Mouse (Mus musculus) skeletal muscle tissue, adult 2 months (tissue): Measurements from ENCODE around the gene Palmd.

Source experiments
- DNase-seq: peaks from one replicate; pipeline ENCODE4 v3.0.0-alpha.2; 2012; ENCODE audit warnings: low read depth, low spot score

The Palmd gene

DNA sequence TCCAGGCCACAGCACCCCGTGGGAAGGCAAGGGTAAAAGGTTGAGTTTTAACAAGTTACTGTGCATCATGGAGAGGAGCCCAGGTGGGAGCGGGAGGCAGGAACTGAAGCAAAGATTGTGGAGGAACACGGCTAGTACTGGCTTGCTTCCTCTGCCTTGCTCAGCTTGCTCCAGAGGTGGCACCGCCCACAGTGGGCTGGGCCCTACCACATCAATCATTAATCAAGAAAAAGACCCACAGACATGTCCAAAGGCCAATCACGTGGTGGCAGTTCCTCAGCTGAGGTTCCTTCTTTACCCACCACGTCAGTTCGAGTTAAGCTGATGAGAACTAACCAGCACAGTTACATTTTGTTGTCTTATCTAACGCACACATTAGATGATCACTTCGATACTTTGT lies 75.9 kb downstream of the Palmd start:
- no peak for DNase-seq

DNA sequence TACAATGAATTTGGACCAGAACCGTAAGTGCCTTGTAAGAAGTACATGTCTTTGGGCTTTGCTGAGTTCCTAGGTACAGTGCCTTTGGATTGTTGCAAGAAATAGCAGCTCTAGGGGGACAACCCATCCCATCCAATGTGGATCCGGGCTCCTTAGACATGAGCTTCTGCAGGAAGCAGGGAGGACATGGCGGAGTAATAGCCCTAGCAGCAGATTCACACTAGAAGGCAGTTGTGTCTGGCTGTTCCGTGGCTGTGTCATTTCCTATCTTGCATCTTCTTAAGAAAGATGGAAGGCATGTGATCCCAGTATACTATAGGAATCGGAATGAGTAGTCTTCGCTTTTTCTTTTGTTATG lies 76.6 kb downstream of the Palmd start:
- no peak for DNase-seq

DNA sequence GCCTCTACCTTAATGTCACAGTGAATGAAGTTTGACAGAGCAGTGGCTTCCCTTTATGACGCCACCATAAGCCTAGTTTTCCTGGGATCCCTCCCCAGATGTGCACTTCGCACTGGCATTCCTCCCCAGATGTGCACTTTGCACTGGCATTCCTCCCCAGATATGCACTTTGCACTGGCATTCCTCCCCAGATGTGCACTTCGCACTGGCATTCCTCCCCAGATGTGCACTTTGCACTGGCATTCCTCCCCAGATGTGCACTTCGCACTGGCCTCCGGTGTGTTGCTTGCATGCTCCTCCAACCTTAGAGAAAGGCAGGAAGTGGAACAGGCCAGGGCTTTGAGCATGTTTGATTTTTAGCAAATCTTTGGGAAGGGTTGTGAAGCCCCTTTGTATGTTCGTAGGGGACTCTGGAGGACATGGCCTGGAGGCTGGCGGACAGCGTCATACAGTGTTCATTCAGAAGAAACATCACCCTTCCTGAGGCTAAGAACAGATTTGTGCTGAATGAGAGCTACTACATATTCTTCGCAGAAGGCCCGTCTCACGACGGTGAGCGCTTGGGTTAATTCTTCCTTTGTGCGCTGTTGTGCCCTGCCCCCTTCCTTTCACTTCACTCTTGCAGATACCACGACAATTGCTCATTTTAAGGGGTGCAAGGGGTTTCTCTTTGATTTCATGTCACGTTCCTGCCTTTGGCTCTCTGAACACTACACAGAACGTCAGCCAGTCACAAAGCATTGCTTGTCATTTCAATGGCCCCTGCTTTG lies 77.2 kb downstream of the Palmd start:
- no peak for DNase-seq

DNA sequence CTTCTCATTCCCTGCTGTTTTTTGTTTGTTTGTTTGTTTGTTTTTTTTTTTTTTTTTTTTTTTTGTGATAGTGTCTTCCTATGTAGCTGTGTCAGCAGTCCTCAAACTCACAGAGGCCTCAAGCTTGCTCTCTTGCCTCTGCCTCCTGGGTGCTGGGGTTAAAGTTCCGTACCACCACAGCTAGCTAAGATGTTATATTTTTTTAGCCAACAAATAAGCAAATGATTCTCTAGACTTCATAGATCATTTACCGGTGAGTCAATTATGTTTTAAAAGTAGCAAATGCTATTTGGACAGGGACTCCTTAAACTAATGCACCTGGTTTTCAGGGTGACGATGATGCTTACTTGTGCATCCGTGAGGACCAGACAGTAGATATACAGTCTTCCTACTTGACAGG lies 78.2 kb downstream of the Palmd start:
- DNase-seq = no peak

DNA sequence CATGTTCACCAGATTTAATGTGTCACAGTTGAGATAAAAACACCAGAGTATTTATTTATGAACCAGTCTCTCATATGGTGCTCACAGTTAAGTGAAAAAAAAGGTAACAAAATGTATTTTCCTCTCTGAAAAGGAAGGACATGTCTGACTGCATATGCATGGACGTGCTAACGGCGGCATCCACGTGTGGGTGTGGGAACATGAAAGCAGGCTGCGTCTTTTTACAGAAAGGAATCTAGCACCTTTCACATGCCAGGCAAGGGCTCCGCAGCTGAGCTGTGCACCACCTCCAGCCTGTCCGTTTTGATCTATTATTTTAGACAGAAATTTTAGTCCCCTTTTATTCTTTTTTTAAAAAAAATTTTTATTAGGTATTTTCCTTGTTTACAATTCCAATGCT lies 79.4 kb downstream of the Palmd start:
- DNase-seq = no peak

DNA sequence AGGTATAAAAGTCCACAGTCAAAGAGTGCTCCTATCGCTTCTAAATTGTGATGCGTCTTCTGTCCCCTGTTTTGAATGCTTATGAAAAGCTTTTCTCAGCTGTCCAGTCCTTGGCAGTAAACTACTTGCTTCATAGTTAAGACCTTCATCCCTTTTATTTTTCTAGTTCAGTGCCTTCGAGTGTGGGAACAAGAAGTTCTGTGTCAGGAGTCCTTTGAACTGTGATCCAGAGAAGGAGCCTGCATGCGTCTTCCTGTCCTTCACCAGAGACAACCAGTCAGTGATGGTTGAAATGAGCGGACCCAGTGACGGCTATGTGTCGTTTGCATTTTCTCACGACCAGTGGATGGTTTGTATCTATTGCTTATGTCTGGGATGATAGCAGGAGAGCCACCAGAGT lies 83.8 kb downstream of the Palmd start:
- DNase-seq = no peak

DNA sequence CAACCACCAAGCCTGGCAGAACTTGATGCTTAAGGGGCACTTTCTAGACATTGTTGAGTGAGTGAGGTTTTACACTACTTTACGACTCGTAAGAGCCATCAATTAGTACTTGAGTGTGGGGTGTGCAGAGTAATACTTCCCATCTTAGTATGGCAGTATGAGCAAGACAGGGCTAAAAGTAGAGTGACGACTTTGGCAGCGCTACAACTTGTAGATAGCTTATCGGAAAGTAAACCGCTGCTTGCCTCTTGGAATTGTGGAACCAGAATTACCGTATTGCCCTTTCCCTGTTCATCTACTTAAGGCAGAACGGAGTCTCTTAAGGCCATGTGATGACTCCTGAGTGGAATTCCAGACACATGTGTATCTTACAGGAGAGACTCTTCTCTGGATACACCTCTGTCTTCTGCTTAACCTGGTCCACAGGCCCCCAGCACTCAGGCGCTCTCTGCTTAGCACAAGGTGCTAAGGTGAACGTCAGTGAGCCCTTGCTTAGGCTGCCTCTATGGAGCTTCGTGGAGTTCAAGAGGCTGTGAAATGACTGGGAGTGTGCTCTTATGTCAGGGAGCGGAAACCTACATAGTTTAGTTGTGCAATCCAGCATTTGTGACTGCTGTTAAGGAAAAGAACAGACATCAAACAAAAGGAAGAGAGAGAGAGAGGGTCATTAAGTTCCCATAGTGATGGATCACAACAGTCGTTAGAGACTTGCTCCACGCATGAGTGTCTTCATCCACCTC lies 86.4 kb downstream of the Palmd start:
- DNase-seq = no peak

DNA sequence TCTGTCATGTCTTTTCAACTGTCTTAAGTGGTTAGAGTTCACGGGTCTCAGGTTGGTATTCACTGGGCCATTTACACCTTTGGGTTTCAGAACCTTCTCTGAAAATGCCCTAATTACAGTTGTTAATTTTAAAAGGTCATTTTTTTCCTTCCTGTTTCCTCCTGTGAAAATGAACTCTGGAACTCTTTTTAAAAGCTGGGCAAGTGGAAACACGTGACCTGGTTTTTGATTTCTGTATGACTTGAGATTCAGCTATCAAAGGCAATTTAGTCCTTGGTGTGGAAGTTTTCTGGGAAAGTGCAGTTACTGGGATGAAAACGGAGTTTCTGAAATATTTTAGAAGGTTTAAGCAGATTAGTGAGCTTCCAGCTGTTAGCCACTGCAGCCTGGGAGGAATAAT lies 98.4 kb downstream of the Palmd start:
- DNase-seq = no peak
